Mouse (Mus musculus) hindbrain, embryonic 15.5 days (tissue): ENCODE measurements at regions not wholly inside any gene's neighbourhood (a gene's known extent, or its start where the extent isn't known, plus 50 kb on each side); places are given as distances from the start of the nearest gene placed in this dataset.

Experiments used
- ATAC-seq: fragments of 200-750 bp; cut with Nextera tagmentation; 2 replicates; pipeline ENCODE4 v1.8.0; 2017; ENCODE audit warnings: low read depth, moderate number of reproducible peaks, moderate TSS enrichment; ENCODE audit not compliant: low FRiP score
- H3K27ac ChIP-seq: fragments of 300-500 bp; sonication (generic); replicated peaks from 2 replicates; pipeline ENCODE4 v1.5.1; 2015; ENCODE audit warnings: mild to moderate bottlenecking, inconsistent platforms
- H3K27me3 ChIP-seq: fragments of 300-500 bp; sonication (generic); 2 replicates; pipeline ENCODE4 v1.6.1; 2015; ENCODE audit warnings: control low read depth, inconsistent platforms
- H3K36me3 ChIP-seq: fragments of 300-500 bp; sonication (generic); 2 replicates; pipeline ENCODE4 v1.6.1; 2015; ENCODE audit warnings: control low read depth, inconsistent platforms
- H3K4me1 ChIP-seq: fragments of 300-500 bp; sonication (generic); replicated peaks from 2 replicates; pipeline ENCODE4 v1.6.1; 2015; ENCODE audit warnings: control low read depth, inconsistent platforms
- H3K4me2 ChIP-seq: fragments of 300-500 bp; sonication (generic); 2 replicates; pipeline ENCODE4 v1.6.1; 2015; ENCODE audit warnings: moderate library complexity, mild to moderate bottlenecking, inconsistent platforms
- H3K4me3 ChIP-seq: fragments of 300-500 bp; sonication (generic); 2 replicates; pipeline ENCODE4 v1.5.1; 2015; ENCODE audit warnings: mild to moderate bottlenecking, inconsistent platforms
- H3K9ac ChIP-seq: fragments of 300-500 bp; sonication (generic); 2 replicates; pipeline ENCODE4 v1.6.1; 2015; ENCODE audit warnings: inconsistent platforms
- H3K9me3 ChIP-seq: fragments of 300-500 bp; sonication (generic); 2 replicates; pipeline ENCODE4 v1.6.1; 2016; ENCODE audit warnings: control low read depth, inconsistent platforms
- WGBS: fragments of 180-500 bp; shearing (Covaris S2); methylation state at CpG from one replicate; pipeline ENCODE4 v1.1.7; 2015; 5-methylcytosine and 5-hydroxymethylcytosine counted together

DNA sequence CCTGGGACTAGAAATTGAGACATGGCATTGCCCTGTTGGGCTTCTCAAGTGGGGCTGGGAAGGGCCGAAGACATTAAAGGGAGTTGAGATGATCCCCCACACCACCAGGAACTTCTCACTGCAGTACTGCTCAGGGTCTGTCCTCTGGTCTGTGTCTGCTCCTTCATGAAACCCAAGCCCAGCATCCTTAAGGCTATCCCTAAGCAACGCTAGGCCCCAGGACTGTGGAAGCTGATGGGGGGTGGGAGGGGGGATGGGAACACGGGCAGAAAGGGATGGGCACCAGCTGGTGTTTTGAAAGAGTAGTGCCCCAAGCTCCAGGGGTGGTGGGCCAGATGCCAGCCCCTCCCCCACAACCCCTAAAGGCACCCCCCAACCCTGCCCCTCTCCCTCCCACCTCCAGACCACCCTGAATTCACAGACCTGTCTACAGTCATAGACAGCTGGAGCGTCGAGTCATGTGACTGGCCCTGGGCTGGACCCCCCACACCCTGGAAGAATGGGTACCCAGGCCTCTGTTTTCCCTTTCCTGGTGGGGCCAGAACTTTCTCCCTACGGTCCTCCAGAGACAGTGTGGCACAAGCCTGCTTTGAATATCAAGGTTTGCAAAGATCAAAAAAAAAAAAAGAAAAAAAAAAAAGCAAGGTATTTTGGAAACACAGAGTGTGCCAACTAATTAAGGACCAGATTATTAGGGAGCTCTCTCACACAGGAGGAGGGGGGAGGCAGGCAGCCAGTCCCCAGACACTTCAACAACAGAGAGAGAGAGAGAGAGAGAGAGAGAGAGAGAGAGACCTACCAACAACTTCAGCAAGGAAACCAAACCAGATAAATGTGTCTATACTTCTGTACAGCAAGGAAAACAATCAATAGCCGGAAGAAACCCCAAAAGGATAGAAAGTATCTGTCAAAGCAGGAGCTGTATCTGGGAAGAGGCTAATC is 85.1 kb downstream of the Pdgfa start:
- no peak overlapping the region for H3K4me3 ChIP-seq
- 0 out of 2 replicates have a peak, but pooled peaks have one; percentile 30 for ATAC-seq

DNA sequence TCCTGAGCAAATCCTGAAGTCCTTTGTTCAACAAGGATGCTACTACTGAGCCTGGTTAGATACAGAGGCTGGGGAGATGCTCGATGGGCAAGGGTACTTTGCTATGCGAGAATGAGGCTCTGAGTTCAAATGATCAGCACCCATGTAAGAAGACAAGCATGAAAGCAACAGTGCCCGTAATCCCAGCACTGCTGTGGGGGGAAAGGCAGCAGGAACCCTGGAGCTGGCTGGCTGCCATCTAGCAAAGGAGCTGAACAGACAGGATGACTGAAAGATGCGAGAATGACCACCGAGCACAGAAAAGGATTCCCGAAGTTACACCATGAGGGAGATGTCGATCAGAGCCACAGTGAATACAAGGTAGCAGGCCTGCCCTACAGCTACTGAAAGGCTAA is 84.5 kb downstream of the Pdgfa start:
- WGBS: 41% methylated on average over 7 of the region's 7 CpGs
- no peaks in the 10 kb centered on the region for H3K36me3 ChIP-seq

More for the DNA sequence above, 85.1 kb downstream of the Pdgfa start:
- Histone ChIP-seq H3K27ac (no peak overlapping the region), H3K9me3 (no peaks in the 10 kb centered on the region), H3K27me3 (no peaks in the 10 kb centered on the region), H3K36me3 (no peaks in the 10 kb centered on the region), H3K4me1 (peaks cover 21% of the 10 kb centered on the region; the same call in 1 of the 2 replicates), H3K4me2 (no peak overlapping the region), H3K9ac (no peak overlapping the region)
- WGBS: 44% methylated on average over 7 of the region's 7 CpGs

GRCm38 (mm10) chr5:138915068-138915467 is 82.1 kb downstream of the Pdgfa start:
- no peak overlapping the region for H3K27ac ChIP-seq
- WGBS: 26% methylated on average over 5 of the region's 5 CpGs

More for the DNA sequence above, 84.5 kb downstream of the Pdgfa start:
- H3K9ac ChIP-seq: no peak overlapping the region
- no peaks in the 10 kb centered on the region for H3K9me3 ChIP-seq
- H3K4me2 ChIP-seq: no peak overlapping the region
- no peaks in the 10 kb centered on the region for H3K27me3 ChIP-seq
- no peak for ATAC-seq
- H3K4me1 ChIP-seq: peaks cover 21% of the 10 kb centered on the region; the same call in 1 of the 2 replicates
- no peak overlapping the region for H3K27ac ChIP-seq
- H3K4me3 ChIP-seq: no peak overlapping the region

DNA sequence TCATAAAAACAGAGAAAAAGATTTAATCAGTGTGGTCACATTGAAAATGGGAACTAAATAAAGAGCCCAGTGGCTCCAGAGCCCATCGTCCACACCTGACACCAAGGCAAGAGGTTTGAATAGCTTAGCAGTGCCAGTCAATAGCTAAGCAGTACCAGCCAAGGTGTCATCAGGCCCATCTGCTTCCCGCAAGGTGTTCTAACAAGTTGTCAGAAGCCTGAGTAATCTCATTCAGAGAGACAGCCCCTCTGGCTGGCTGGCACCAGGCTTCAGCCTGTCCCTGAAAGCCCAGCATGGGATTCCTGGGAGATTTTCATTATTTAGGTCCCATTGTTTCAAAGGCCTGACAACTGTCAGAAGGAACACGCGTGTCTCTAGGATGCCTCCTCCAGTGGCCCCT is 81.7 kb downstream of the Pdgfa start:
- H3K4me2 ChIP-seq: no peak overlapping the region
- no peak overlapping the region for H3K9ac ChIP-seq
- no peak overlapping the region for H3K4me3 ChIP-seq
- H3K9me3 ChIP-seq: no peaks in the 10 kb centered on the region
- no peaks in the 10 kb centered on the region for H3K27me3 ChIP-seq
- ATAC-seq: no peak
- H3K4me1 ChIP-seq: peaks cover 21% of the 10 kb centered on the region; the same call in 1 of the 2 replicates
- no peak overlapping the region for H3K27ac ChIP-seq
- H3K36me3 ChIP-seq: no peaks in the 10 kb centered on the region
- 72% methylated on average over 4 of the region's 4 CpGs for WGBS

More at GRCm38 (mm10) chr5:138915068-138915467, 82.1 kb downstream of the Pdgfa start:
- Histone ChIP-seq H3K4me3 (no peak overlapping the region), H3K9ac (no peak overlapping the region), H3K4me2 (no peak overlapping the region), H3K27me3 (no peaks in the 10 kb centered on the region), H3K4me1 (peaks cover 21% of the 10 kb centered on the region; the same call in 1 of the 2 replicates), H3K9me3 (no peaks in the 10 kb centered on the region), H3K36me3 (no peaks in the 10 kb centered on the region)
- no peak for ATAC-seq

GRCm38 (mm10) chr5:138920156-138920845 is 76.9 kb downstream of the Pdgfa start:
- H3K9ac ChIP-seq: no peak overlapping the region
- no peaks in the 10 kb centered on the region for H3K4me1 ChIP-seq
- no peaks in the 10 kb centered on the region for H3K9me3 ChIP-seq
- H3K27me3 ChIP-seq: no peaks in the 10 kb centered on the region
- WGBS: 62% methylated on average over 7 of the region's 7 CpGs
- peak; percentile 91 for ATAC-seq
- H3K4me2 ChIP-seq: no peak overlapping the region
- H3K4me3 ChIP-seq: no peak overlapping the region
- H3K27ac ChIP-seq: no peak overlapping the region
- no peaks in the 10 kb centered on the region for H3K36me3 ChIP-seq

DNA sequence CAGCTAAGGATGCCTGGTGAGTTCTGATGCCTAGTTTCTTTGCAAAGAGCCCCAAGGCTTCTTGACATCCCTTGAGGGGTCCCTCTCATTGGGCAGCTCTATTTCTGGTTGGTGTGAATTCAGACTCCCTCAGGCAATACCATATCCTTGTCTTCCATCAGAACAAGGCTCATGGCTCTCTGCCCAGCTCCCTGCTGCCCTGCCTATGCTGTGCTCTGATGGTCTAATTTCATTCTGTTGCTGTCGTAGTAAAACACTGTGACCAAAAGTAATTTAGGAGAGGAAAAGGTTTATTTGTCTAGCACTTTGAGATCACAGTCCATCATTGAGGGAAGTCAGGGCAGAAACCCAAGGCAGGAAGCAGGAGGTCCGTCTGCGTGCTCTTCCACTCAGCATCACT is 75.1 kb downstream of the Pdgfa start:
- Histone ChIP-seq H3K4me1 (no peaks in the 10 kb centered on the region), H3K4me3 (no peak overlapping the region), H3K9me3 (no peaks in the 10 kb centered on the region), H3K4me2 (no peak overlapping the region), H3K27ac (no peak overlapping the region), H3K27me3 (no peaks in the 10 kb centered on the region), H3K9ac (no peak overlapping the region), H3K36me3 (no peaks in the 10 kb centered on the region)
- 55% methylated on average over 3 of the region's 3 CpGs for WGBS
- ATAC-seq: no peak
